Mouse (Mus musculus): ENCODE measurements around the gene Dnaaf2. TPM values are rescaled to one million over a fixed set of nuclear protein-coding genes. Genes with fewer than 3 reads are reported as not detected.
A peak's percentile ranks its signal among the peaks of the same experiment; 100 is the strongest.

Dnaaf2 gene
- polyA plus RNA-seq, 1 experiment from 2014 or later: 4.2 TPM

- H3K27me3 ChIP-seq (ENCODE audit: control insufficient read depth, insufficient read depth, low read depth, low read length): no peaks in the 10 kb centered on the region
- 86% methylated on average over 1 of the region's 1 CpGs for WGBS (ENCODE audit: insufficient replicate concordance)
- ATAC-seq (ENCODE audit: low read depth): no peak
- no peak overlapping the region for H3K27ac ChIP-seq (ENCODE audit: low read length)
- peaks cover 20% of the 10 kb centered on the region for H3K36me3 ChIP-seq (ENCODE audit: control insufficient read depth, insufficient read depth)
- no peak overlapping the region for H3K4me2 ChIP-seq (ENCODE audit: low read depth, low read length)
- H3K9me3 ChIP-seq (replicated peaks; ENCODE audit: control insufficient read depth, low read length): no peaks in the 10 kb centered on the region
- no peak overlapping the region for H3K9ac ChIP-seq (ENCODE audit: low read depth, low read length)
- H3K4me1 ChIP-seq (ENCODE audit: control insufficient read depth, low read depth, low read length): peaks cover 17% of the 10 kb centered on the region
- H3K4me3 ChIP-seq (ENCODE audit: low read depth, low read length): no peak overlapping the region
Measured at GRCm38 (mm10) chr12:69190522-69190921, 7.7 kb downstream of the Dnaaf2 start.

GRCm38 (mm10) chr12:69190074-69190473 is 8.2 kb downstream of the Dnaaf2 start:
- Histone ChIP-seq H3K4me1 (ENCODE audit: control insufficient read depth, low read depth, low read length) (peaks cover 20% of the 10 kb centered on the region), H3K4me2 (ENCODE audit: low read depth, low read length) (no peak overlapping the region), H3K9ac (ENCODE audit: low read depth, low read length) (no peak overlapping the region), H3K9me3 (replicated peaks; ENCODE audit: control insufficient read depth, low read length) (no peaks in the 10 kb centered on the region), H3K36me3 (ENCODE audit: control insufficient read depth, insufficient read depth) (peaks cover 20% of the 10 kb centered on the region), H3K4me3 (ENCODE audit: low read depth, low read length) (no peak overlapping the region), H3K27me3 (ENCODE audit: control insufficient read depth, insufficient read depth, low read depth, low read length) (no peaks in the 10 kb centered on the region), H3K27ac (ENCODE audit: low read length) (no peak overlapping the region)
- WGBS (ENCODE audit: insufficient replicate concordance): 81% methylated on average over 9 of the region's 9 CpGs
- no peak for ATAC-seq (ENCODE audit: low read depth)

GRCm38 (mm10) chr12:69186811-69187471 is 11.3 kb downstream of the Dnaaf2 start:
- Histone ChIP-seq H3K4me1 (ENCODE audit: control insufficient read depth, low read depth, low read length) (peaks cover 23% of the 10 kb centered on the region), H3K27me3 (ENCODE audit: control insufficient read depth, insufficient read depth, low read depth, low read length) (no peaks in the 10 kb centered on the region), H3K9me3 (replicated peaks; ENCODE audit: control insufficient read depth, low read length) (no peaks in the 10 kb centered on the region), H3K4me3 (ENCODE audit: low read depth, low read length) (no peak overlapping the region), H3K4me2 (ENCODE audit: low read depth, low read length) (peak overlapping the region; percentile 21), H3K9ac (ENCODE audit: low read depth, low read length) (no peak overlapping the region), H3K27ac (ENCODE audit: low read length) (0 out of 2 replicates have a peak overlapping the region, but pooled peaks have one; percentile 9), H3K36me3 (ENCODE audit: control insufficient read depth, insufficient read depth) (peaks cover 21% of the 10 kb centered on the region)
- no peak for ATAC-seq (ENCODE audit: low read depth)
- 54% methylated on average over 5 of the region's 5 CpGs for WGBS (ENCODE audit: insufficient replicate concordance)

GRCm38 (mm10) chr12:69185371-69185770 is 12.9 kb downstream of the Dnaaf2 start:
- WGBS (ENCODE audit: insufficient replicate concordance): 32% methylated on average over 7 of the region's 7 CpGs
- no peak for ATAC-seq (ENCODE audit: low read depth)
- peak overlapping the region; percentile 94 for H3K27ac ChIP-seq (ENCODE audit: low read length)
- H3K36me3 ChIP-seq (ENCODE audit: control insufficient read depth, insufficient read depth): peaks cover 17% of the 10 kb centered on the region
- peak overlapping the region; percentile 94 for H3K9ac ChIP-seq (ENCODE audit: low read depth, low read length)
- H3K4me1 ChIP-seq (ENCODE audit: control insufficient read depth, low read depth, low read length): peaks cover 23% of the 10 kb centered on the region
- no peaks in the 10 kb centered on the region for H3K27me3 ChIP-seq (ENCODE audit: control insufficient read depth, insufficient read depth, low read depth, low read length)
- peak overlapping the region; percentile 96 for H3K4me3 ChIP-seq (ENCODE audit: low read depth, low read length)
- peak overlapping the region; percentile 97 for H3K4me2 ChIP-seq (ENCODE audit: low read depth, low read length)
- H3K9me3 ChIP-seq (replicated peaks; ENCODE audit: control insufficient read depth, low read length): no peaks in the 10 kb centered on the region

- H3K4me2 ChIP-seq (ENCODE audit: low read depth, low read length): peak overlapping the region; percentile 97
- H3K9me3 ChIP-seq (replicated peaks; ENCODE audit: control insufficient read depth, low read length): no peaks in the 10 kb centered on the region
- peak overlapping the region; percentile 94 for H3K9ac ChIP-seq (ENCODE audit: low read depth, low read length)
- ATAC-seq (ENCODE audit: low read depth): peak; percentile 43
- H3K4me1 ChIP-seq (ENCODE audit: control insufficient read depth, low read depth, low read length): peaks cover 23% of the 10 kb centered on the region
- peak overlapping the region; percentile 96 for H3K4me3 ChIP-seq (ENCODE audit: low read depth, low read length)
- H3K27ac ChIP-seq (ENCODE audit: low read length): peak overlapping the region; percentile 94
- WGBS (ENCODE audit: insufficient replicate concordance): under 1% methylated on average over 86 of the region's 86 CpGs
- peaks cover 11% of the 10 kb centered on the region for H3K36me3 ChIP-seq (ENCODE audit: control insufficient read depth, insufficient read depth)
- H3K27me3 ChIP-seq (ENCODE audit: control insufficient read depth, insufficient read depth, low read depth, low read length): no peaks in the 10 kb centered on the region
Measured at GRCm38 (mm10) chr12:69184342-69185295, 13.6 kb downstream of the Dnaaf2 start.

GRCm38 (mm10) chr12:69183583-69184308 is 14.5 kb downstream of the Dnaaf2 start, which contains the start of the genes Rpl36al and Mgat2:
Gene Rpl36al, minus strand, starts transcription at chr12:69184083.
Gene Mgat2, plus strand, starts transcription at chr12:69184157.
- H3K9ac ChIP-seq (ENCODE audit: low read depth, low read length): peak within 1 kb of the TSS; percentile 94
- H3K27me3 ChIP-seq (ENCODE audit: control insufficient read depth, insufficient read depth, low read depth, low read length): no peaks in the 10 kb centered on the region
- ATAC-seq (ENCODE audit: low read depth): peak; percentile 98
- no peaks in the 10 kb centered on the region for H3K9me3 ChIP-seq (replicated peaks; ENCODE audit: control insufficient read depth, low read length)
- H3K36me3 ChIP-seq (ENCODE audit: control insufficient read depth, insufficient read depth): peaks cover 14% of the 10 kb centered on the region
- peak within 1 kb of the TSS; percentile 96 for H3K4me3 ChIP-seq (ENCODE audit: low read depth, low read length)
- peaks cover 23% of the 10 kb centered on the region for H3K4me1 ChIP-seq (ENCODE audit: control insufficient read depth, low read depth, low read length)
- H3K4me2 ChIP-seq (ENCODE audit: low read depth, low read length): peak within 1 kb of the TSS; percentile 97
- H3K27ac ChIP-seq (ENCODE audit: low read length): peak within 1 kb of the TSS; percentile 94
- WGBS (ENCODE audit: insufficient replicate concordance): under 1% methylated on average over 84 of the region's 84 CpGs

- H3K4me2 ChIP-seq (ENCODE audit: low read depth, low read length): no peak overlapping the region
- ATAC-seq (ENCODE audit: low read depth): no peak
- no peak overlapping the region for H3K9ac ChIP-seq (ENCODE audit: low read depth, low read length)
- peaks cover 17% of the 10 kb centered on the region for H3K4me1 ChIP-seq (ENCODE audit: control insufficient read depth, low read depth, low read length)
- no peak overlapping the region for H3K4me3 ChIP-seq (ENCODE audit: low read depth, low read length)
- no peaks in the 10 kb centered on the region for H3K27me3 ChIP-seq (ENCODE audit: control insufficient read depth, insufficient read depth, low read depth, low read length)
- WGBS (ENCODE audit: insufficient replicate concordance): 58% methylated on average over 4 of the region's 4 CpGs
- H3K36me3 ChIP-seq (ENCODE audit: control insufficient read depth, insufficient read depth): peaks cover 12% of the 10 kb centered on the region
- no peaks in the 10 kb centered on the region for H3K9me3 ChIP-seq (replicated peaks; ENCODE audit: control insufficient read depth, low read length)
- H3K27ac ChIP-seq (ENCODE audit: low read length): no peak overlapping the region
Measured at GRCm38 (mm10) chr12:69181800-69182199, 16.4 kb downstream of the Dnaaf2 start.

- no peaks in the 10 kb centered on the region for H3K27me3 ChIP-seq (ENCODE audit: control insufficient read depth, insufficient read depth, low read depth, low read length)
- ATAC-seq (ENCODE audit: low read depth): no peak
- no peak overlapping the region for H3K4me3 ChIP-seq (ENCODE audit: low read depth, low read length)
- H3K9ac ChIP-seq (ENCODE audit: low read depth, low read length): no peak overlapping the region
- no peaks in the 10 kb centered on the region for H3K9me3 ChIP-seq (replicated peaks; ENCODE audit: control insufficient read depth, low read length)
- WGBS (ENCODE audit: insufficient replicate concordance): 68% methylated on average over 12 of the region's 12 CpGs
- peaks cover 28% of the 10 kb centered on the region for H3K36me3 ChIP-seq (ENCODE audit: control insufficient read depth, insufficient read depth)
- peaks cover 7% of the 10 kb centered on the region for H3K4me1 ChIP-seq (ENCODE audit: control insufficient read depth, low read depth, low read length)
- no peak overlapping the region for H3K27ac ChIP-seq (ENCODE audit: low read length)
- H3K4me2 ChIP-seq (ENCODE audit: low read depth, low read length): no peak overlapping the region
Measured at GRCm38 (mm10) chr12:69179371-69179770, 18.9 kb downstream of the Dnaaf2 start.
